Mouse (Mus musculus): ENCODE data around the gene Casp8ap2. TPM values are rescaled to one million over a fixed set of nuclear protein-coding genes. Genes with fewer than 3 reads are reported as not detected.

Casp8ap2 gene
- total RNA-seq, 1 experiment from 2014 or later: 9.9 TPM

GRCm38 (mm10) chr4:32668291-32668690, 53.0 kb downstream of the Casp8ap2 start:
- no peak for DNase-seq

- DNase-seq: no peak
These were observed 54.6 kb downstream of the Casp8ap2 start for GRCm38 (mm10) chr4:32669825-32670224.

- DNase-seq: no peak
These were observed 58.8 kb downstream of the Casp8ap2 start for GRCm38 (mm10) chr4:32674025-32674424.

GRCm38 (mm10) chr4:32677471-32677870, 62.2 kb downstream of the Casp8ap2 start:
- no peak for DNase-seq

GRCm38 (mm10) chr4:32680843-32681242, 65.6 kb downstream of the Casp8ap2 start:
- DNase-seq: no peak

GRCm38 (mm10) chr4:32682471-32682870, 67.2 kb downstream of the Casp8ap2 start:
- DNase-seq: no peak

GRCm38 (mm10) chr4:32683061-32683582, 67.9 kb downstream of the Casp8ap2 start:
- no peak for DNase-seq

Other genes with a start within 250 kb of the Casp8ap2 start
- gene Gja10, start 12.7 kb upstream of the Casp8ap2 start, total RNA-seq (2021): not detected in 2 replicates
- 30.0 and 31.4 TPM in 2 replicates for gene Mdn1, start 41.7 kb downstream of the Casp8ap2 start, total RNA-seq (2021)
- 51.7 and 53.2 TPM in 2 replicates for gene Lyrm2, start 184.8 kb downstream of the Casp8ap2 start, total RNA-seq (2021)

Data from adrenal gland, postnatal 14 days (tissue).